ENCODE assay signal across 7 mouse cellular contexts in genomic region chr10:127079665-127080391, GRCm38 (mm10). TPM values are rescaled to one million over a fixed set of nuclear protein-coding genes. Genes with fewer than 3 reads are reported as not detected.
A peak's percentile ranks its signal among the peaks of the same experiment; 100 is the strongest.
DNase-seq lines count a peak whose midpoint lies in the region; ATAC-seq and TF ChIP-seq lines count a peak whose summit lies in the region.

No protein-coding gene starts in this region.

- ATAC-seq in embryonic facial prominence, embryonic 13.5 days (ENCODE audit: insufficient number of reproducible peaks, insufficient read depth, low FRiP score, low TSS enrichment, low read depth) = peak; percentile 23; the same call in 1 of the 2 replicates
- no peak for ATAC-seq in intestine, postnatal 0 days

- peak; percentile 49 for TF ChIP-seq CTCF in intestine, postnatal 0 days (IDR thresholded peaks at IDR 0.05; ENCODE audit: low read depth)

- H3K9me3 ChIP-seq in embryonic facial prominence, embryonic 13.5 days = no peaks in the 10 kb centered on the region
- no peaks in the 10 kb centered on the region for H3K9me3 ChIP-seq in intestine, postnatal 0 days (ENCODE audit: control insufficient read depth)

- H3K4me3 ChIP-seq in embryonic facial prominence, embryonic 13.5 days = peak overlapping the region; percentile 63
- H3K4me3 ChIP-seq in intestine, postnatal 0 days (ENCODE audit: low read depth, low read length) = peak overlapping the region; percentile 41

- H3K27ac ChIP-seq in embryonic facial prominence, embryonic 13.5 days = no peak overlapping the region
- H3K27ac ChIP-seq in intestine, postnatal 0 days (ENCODE audit: low read depth, low read length) = no peak overlapping the region

- 2% methylated on average over 67 of the region's 70 CpGs for WGBS in embryonic facial prominence, embryonic 13.5 days
- 3% methylated on average over 70 of the region's 70 CpGs for WGBS in intestine, postnatal 0 days

- H3K36me3 ChIP-seq in embryonic facial prominence, embryonic 13.5 days = no peaks in the 10 kb centered on the region
- no peaks in the 10 kb centered on the region for H3K36me3 ChIP-seq in intestine, postnatal 0 days (ENCODE audit: control insufficient read depth, insufficient read depth)

- peak; percentile 73 to 77 for DNase-seq in right cerebral cortex, postnatal 10 days (ENCODE audit: low spot score in 2 of 2)
- DNase-seq in right cerebral cortex, adult 18-20 months = no peak
- peak; percentile 48 for DNase-seq in neural tube, embryonic 10.5 days (ENCODE audit: extremely low spot score, low spot score)
- DNase-seq in gastrocnemius, postnatal 25 days = no peak
- DNase-seq in urinary bladder, postnatal 36 days (ENCODE audit: low spot score in 2 of 2) = no peak

- H3K4me2 ChIP-seq in embryonic facial prominence, embryonic 13.5 days = peak overlapping the region; percentile 99
- H3K4me2 ChIP-seq in intestine, postnatal 0 days (replicated peaks; ENCODE audit: low read depth) = peak overlapping the region; percentile 71

- peaks cover 98% of the 10 kb centered on the region for H3K27me3 ChIP-seq in embryonic facial prominence, embryonic 13.5 days
- H3K27me3 ChIP-seq in intestine, postnatal 0 days (replicated peaks; ENCODE audit: control insufficient read depth, insufficient read depth, low read length) = peaks cover 85% of the 10 kb centered on the region

- H3K9ac ChIP-seq in embryonic facial prominence, embryonic 13.5 days = peak overlapping the region; percentile 74
- H3K9ac ChIP-seq in intestine, postnatal 0 days (ENCODE audit: low read depth, low read length) = peak overlapping the region; percentile 11; the same call in 1 of the 2 replicates

- peaks cover 38% of the 10 kb centered on the region for H3K4me1 ChIP-seq in embryonic facial prominence, embryonic 13.5 days
- H3K4me1 ChIP-seq in intestine, postnatal 0 days (replicated peaks; ENCODE audit: control insufficient read depth, insufficient read depth, low read length) = peaks cover 5% of the 10 kb centered on the region; the same call in 1 of the 2 replicates

RNA-seq across cellular contexts. Expression of gene Agap2, which starts 4.7 kb away (rescaled TPM):
- 0.18 and 0.34 TPM in 2 replicates for polyA plus RNA-seq in embryonic facial prominence, embryonic 13.5 days (2015; fragmentation: Nextera tagmentation; extraction: Ambion mirVana)
- polyA plus RNA-seq in intestine, postnatal 0 days (2015; fragmentation: Nextera tagmentation; extraction: Ambion mirVana) = 0.07 and 0.20 TPM in 2 replicates
- 1 to 10 TPM; 2.0 to 2.4 TPM for total RNA-seq in gastrocnemius, postnatal 25 days (2021)

RNA-seq across cellular contexts. Expression of gene Tspan31, which starts 9.8 kb away (rescaled TPM):
- 176 and 179 TPM in 2 replicates for polyA plus RNA-seq in embryonic facial prominence, embryonic 13.5 days (2015; fragmentation: Nextera tagmentation; extraction: Ambion mirVana)
- polyA plus RNA-seq in intestine, postnatal 0 days (2015; fragmentation: Nextera tagmentation; extraction: Ambion mirVana) = 264 and 300 TPM in 2 replicates
- total RNA-seq in gastrocnemius, postnatal 25 days (2021) = 10 to 100 TPM; 24.1 to 28.8 TPM

RNA-seq across cellular contexts. Expression of gene Cdk4, which starts 16.5 kb away (rescaled TPM):
- 1,992 and 2,100 TPM in 2 replicates for polyA plus RNA-seq in embryonic facial prominence, embryonic 13.5 days (2015; fragmentation: Nextera tagmentation; extraction: Ambion mirVana)
- 500 and 515 TPM in 2 replicates for polyA plus RNA-seq in intestine, postnatal 0 days (2015; fragmentation: Nextera tagmentation; extraction: Ambion mirVana)
- total RNA-seq in gastrocnemius, postnatal 25 days (2021) = 10 to 100 TPM; 43.3 to 46.9 TPM

RNA-seq across cellular contexts. Expression of gene March9, which starts 19.8 kb away (rescaled TPM):
- 1.5 and 1.6 TPM in 2 replicates for polyA plus RNA-seq in embryonic facial prominence, embryonic 13.5 days (2015; fragmentation: Nextera tagmentation; extraction: Ambion mirVana)
- 0.91 and 1.1 TPM in 2 replicates for polyA plus RNA-seq in intestine, postnatal 0 days (2015; fragmentation: Nextera tagmentation; extraction: Ambion mirVana)
- total RNA-seq in gastrocnemius, postnatal 25 days (2021) = under 1 TPM; 0.62 to 0.82 TPM

RNA-seq across cellular contexts. Expression of gene Cyp27b1, which starts 31.8 kb away (rescaled TPM):
- 0.08 and 0.11 TPM in 2 replicates for polyA plus RNA-seq in embryonic facial prominence, embryonic 13.5 days (2015; fragmentation: Nextera tagmentation; extraction: Ambion mirVana)
- polyA plus RNA-seq in intestine, postnatal 0 days (2015; fragmentation: Nextera tagmentation; extraction: Ambion mirVana) = not detected in 2 replicates
- total RNA-seq in gastrocnemius, postnatal 25 days (2021) = under 1 TPM; 0.10 to 0.19 TPM

Comparison
In these comparisons a context has a peak if more than half of its experiments do, and no peak if none do; other contexts are left out.
1. DNase-seq: peak in right cerebral cortex, postnatal 10 days (2 of 2) and neural tube, embryonic 10.5 days (single experiment); none in right cerebral cortex, adult 18-20 months (single experiment), gastrocnemius, postnatal 25 days (single experiment) and urinary bladder, postnatal 36 days (0 of 2).